Mouse (Mus musculus) cortical plate, adult 2 months (tissue): ENCODE measurements around the gene Cdc25a.

ENCODE experiments used
- CTCF ChIP-seq: fragments of 200-500 bp; IDR thresholded peaks from 2 replicates; pipeline ENCODE4 v1.5.1; 2011; ENCODE audit warnings: mild to moderate bottlenecking, control low read depth, low read length; ENCODE audit not compliant: insufficient read depth; ENCODE audit errors: extremely low read depth
- POLR2A ChIP-seq: fragments of 200-500 bp; IDR thresholded peaks from 2 replicates; pipeline ENCODE4 v1.6.1; 2011; ENCODE audit warnings: mild to moderate bottlenecking, low read length, control low read depth; ENCODE audit not compliant: insufficient read depth; ENCODE audit errors: extremely low read depth

- no peak for TF ChIP-seq CTCF
- no peak for TF ChIP-seq POLR2A
Measured at GRCm38 (mm10) chr9:109909926-109910325, 34.5 kb downstream of the Cdc25a start.
